Mouse (Mus musculus) spleen, adult 2 months (tissue): ENCODE results near the gene Mroh2b. TPM values are rescaled to one million over a fixed set of nuclear protein-coding genes. Genes with fewer than 3 reads are reported as not detected.

Experiments
- DNase-seq, 2 experiments: peaks; one replicate each; pipeline versions ENCODE4 v3.0.0 to v3.0.0-alpha.2; 2012 to 2021; ENCODE audit warnings: low spot score in 2 of 2, low read depth in 1 of 2
- H3K27ac ChIP-seq: fragments of 200-500 bp; 2 replicates; pipeline ENCODE4 v1.5.1; 2012; ENCODE audit warnings: low read length, inconsistent platforms; ENCODE audit not compliant: insufficient read depth
- H3K27me3 ChIP-seq: fragments of 200-500 bp; 2 replicates; pipeline ENCODE4 v1.6.1; 2012; ENCODE audit warnings: mild to moderate bottlenecking, moderate library complexity, low read length, inconsistent platforms; ENCODE audit not compliant: control insufficient read depth, insufficient read depth
- H3K36me3 ChIP-seq: fragments of 200-500 bp; 2 replicates; pipeline ENCODE4 v1.6.1; 2012; ENCODE audit warnings: mild to moderate bottlenecking, low read length, inconsistent platforms; ENCODE audit not compliant: control insufficient read depth, insufficient read depth
- H3K4me1 ChIP-seq: fragments of 200-500 bp; 2 replicates; pipeline ENCODE4 v1.6.1; 2011; ENCODE audit warnings: inconsistent platforms; ENCODE audit not compliant: control insufficient read depth, insufficient read depth, insufficient read length
- H3K4me3 ChIP-seq: fragments of 200-500 bp; 2 replicates; pipeline ENCODE4 v1.5.1; 2011; ENCODE audit warnings: mild to moderate bottlenecking, inconsistent platforms; ENCODE audit not compliant: insufficient read depth, insufficient read length; ENCODE audit errors: extremely low read depth
- CTCF ChIP-seq: fragments of 200-500 bp; IDR thresholded peaks from 2 replicates; pipeline ENCODE4 v1.5.1; 2011; ENCODE audit warnings: mild to moderate bottlenecking, inconsistent platforms; ENCODE audit not compliant: insufficient read depth, insufficient read length, insufficient replicate concordance; ENCODE audit errors: extremely low read depth
- POLR2A ChIP-seq: fragments of 200-500 bp; IDR thresholded peaks from 2 replicates; pipeline ENCODE4 v1.6.1; 2011; ENCODE audit warnings: low read depth, low read length, inconsistent platforms
- WGBS: fragments of 180-500 bp; shearing (Covaris S2); methylation state at CpG from one replicate; pipeline ENCODE4 v1.1.7; 2018; 5-methylcytosine and 5-hydroxymethylcytosine counted together
- polyA plus RNA-seq: library from polyadenylated mRNA; depleted of rRNA; stranded (reverse); fragments of >200 nt; gene quantifications from 2 replicates; pipeline ENCODE4 v1.2.3, GENCODE M21; 2012; rRNA removed

Mroh2b gene
- polyA plus RNA-seq, 1 experiment: not detected

- Histone ChIP-seq H3K4me3 (no peak overlapping the region), H3K36me3 (no peaks in the 10 kb centered on the region), H3K27me3 (no peaks in the 10 kb centered on the region), H3K4me1 (no peaks in the 10 kb centered on the region), H3K27ac (no peak overlapping the region)
- TF ChIP-seq POLR2A (no peak), CTCF (no peak)
- no peak for DNase-seq
- 72% methylated on average over 11 of the region's 11 CpGs for WGBS
These were observed 111.1 kb downstream of the Mroh2b start for GRCm38 (mm10) chr15:5009644-5010107.

Other genes with a start within 250 kb of the Mroh2b start
- 6.1 and 6.5 TPM in 2 replicates for gene C6, start 171.6 kb upstream of the Mroh2b start, polyA plus RNA-seq
- gene C7, start 165.0 kb downstream of the Mroh2b start, polyA plus RNA-seq: 0.07 and 0.11 TPM in 2 replicates
- gene Card6, start 209.8 kb downstream of the Mroh2b start, polyA plus RNA-seq: 9.2 and 9.6 TPM in 2 replicates
- gene Rpl37, start 217.9 kb downstream of the Mroh2b start, polyA plus RNA-seq: 670 and 900 TPM in 2 replicates
- gene Prkaa1, start 245.1 kb downstream of the Mroh2b start, polyA plus RNA-seq: 2.6 and 3.0 TPM in 2 replicates